Mouse (Mus musculus): ENCODE results near the gene Tcf7l2.

- TF ChIP-seq CTCF (IDR thresholded peaks at IDR 0.05; ENCODE audit: low read depth, low read length), result 0 out of 2 replicates have a peak, but pooled peaks have one; percentile 21
- no peak for TF ChIP-seq POLR2A (IDR thresholded peaks at IDR 0.05; ENCODE audit: extremely low read depth, insufficient read depth, low read length)
Measured at GRCm38 (mm10) chr19:55808304-55808703, 66.7 kb downstream of the Tcf7l2 start.

Measured in liver, adult 2 months (tissue).